Mouse (Mus musculus) heart, embryonic 16.5 days (tissue): ENCODE data around the gene Nxn. TPM values are rescaled to one million over a fixed set of nuclear protein-coding genes. Genes with fewer than 3 reads are reported as not detected.

Experiments
- ATAC-seq: fragments of 200-750 bp; cut with Nextera tagmentation; replicated peaks from 2 replicates; pipeline ENCODE4 v1.8.0; 2017; ENCODE audit warnings: moderate number of reproducible peaks; ENCODE audit not compliant: insufficient read depth, low FRiP score; ENCODE audit errors: extremely low read depth
- H3K27ac ChIP-seq: fragments of 300-500 bp; sonication (generic); 2 replicates; pipeline ENCODE4 v1.5.1; 2014; ENCODE audit warnings: mild to moderate bottlenecking, low read length, control low read depth, moderate library complexity
- H3K27me3 ChIP-seq: fragments of 300-500 bp; sonication (generic); 2 replicates; pipeline ENCODE4 v1.6.1; 2014; ENCODE audit warnings: low read length, mixed read lengths; ENCODE audit not compliant: control insufficient read depth, insufficient read depth
- H3K36me3 ChIP-seq: fragments of 300-500 bp; sonication (generic); 2 replicates; pipeline ENCODE4 v1.6.1; 2014; ENCODE audit not compliant: control insufficient read depth, insufficient read depth
- H3K4me1 ChIP-seq: fragments of 300-500 bp; sonication (generic); 2 replicates; pipeline ENCODE4 v1.6.1; 2014; ENCODE audit warnings: low read length, mixed read lengths; ENCODE audit not compliant: control insufficient read depth, insufficient read depth
- H3K4me2 ChIP-seq: fragments of 300-500 bp; sonication (generic); 2 replicates; pipeline ENCODE4 v1.6.1; 2014; ENCODE audit warnings: low read depth, mild to moderate bottlenecking, control low read depth, low read length
- H3K4me3 ChIP-seq: fragments of 300-500 bp; sonication (generic); 2 replicates; pipeline ENCODE4 v1.5.1; 2014; ENCODE audit warnings: mild to moderate bottlenecking, control low read depth, low read length
- H3K9ac ChIP-seq: fragments of 300-500 bp; sonication (generic); 2 replicates; pipeline ENCODE4 v1.6.1; 2014; ENCODE audit warnings: low read length, control low read depth
- H3K9me3 ChIP-seq: fragments of 300-500 bp; sonication (generic); replicated peaks from 2 replicates; pipeline ENCODE4 v1.6.1; 2016; ENCODE audit warnings: low read length; ENCODE audit not compliant: control insufficient read depth
- WGBS: fragments of 180-500 bp; shearing (Covaris S2); extraction: QIAGEN DNeasy Blood & Tissue Kit; methylation state at CpG from one replicate; pipeline ENCODE4 v1.1.7; 2014; 5-methylcytosine and 5-hydroxymethylcytosine counted together
- polyA plus RNA-seq: library from polyadenylated mRNA; unstranded; fragments of >200 nt; fragmentation: Nextera tagmentation; extraction: Ambion mirVana; gene quantifications from 2 replicates; pipeline ENCODE4 v1.2.1, GENCODE M21; 2015

The Nxn gene
- polyA plus RNA-seq, 1 experiment from 2014 or later, result 21.2 TPM

DNA sequence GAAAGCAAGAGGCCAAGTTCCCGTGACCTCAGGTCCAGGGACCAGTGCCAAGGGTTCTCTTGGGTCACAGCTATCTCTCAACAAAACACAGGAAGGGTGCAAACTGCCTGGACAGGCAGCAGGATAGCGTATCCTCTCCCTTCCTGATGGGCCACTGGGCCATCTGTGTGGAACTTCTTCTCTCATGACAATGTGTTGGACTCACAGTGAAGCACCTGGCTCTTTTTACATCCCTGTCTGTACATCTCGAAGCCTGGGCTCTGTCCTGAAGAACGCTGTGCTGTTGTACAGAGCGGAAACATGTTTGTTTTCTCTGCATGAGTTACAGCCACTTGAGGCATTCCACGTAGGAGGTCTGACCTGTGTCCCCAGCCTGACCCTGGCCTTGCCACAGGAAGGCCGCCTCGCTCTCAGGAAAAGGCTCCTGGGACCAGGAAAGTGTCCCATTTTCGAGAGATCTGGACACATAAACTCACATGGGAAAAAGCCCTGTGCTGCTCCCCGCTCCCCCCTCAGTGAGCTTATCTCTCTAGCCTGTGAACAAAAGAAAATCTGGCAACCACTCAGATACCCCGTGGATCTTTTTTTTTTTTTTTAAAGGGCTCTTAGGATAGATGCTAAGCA lies 18.9 kb downstream of the Nxn start:
- no peak overlapping the region for H3K4me2 ChIP-seq
- H3K27me3 ChIP-seq, result no peaks in the 10 kb centered on the region
- H3K27ac ChIP-seq, result peak overlapping the region; percentile 44
- ATAC-seq, result peak; percentile 73
- WGBS, result 27% methylated on average over 11 of the region's 11 CpGs
- H3K9me3 ChIP-seq, result no peaks in the 10 kb centered on the region
- no peak overlapping the region for H3K4me3 ChIP-seq
- H3K4me1 ChIP-seq, result peaks cover 16% of the 10 kb centered on the region
- H3K9ac ChIP-seq, result no peak overlapping the region
- H3K36me3 ChIP-seq, result no peaks in the 10 kb centered on the region

DNA sequence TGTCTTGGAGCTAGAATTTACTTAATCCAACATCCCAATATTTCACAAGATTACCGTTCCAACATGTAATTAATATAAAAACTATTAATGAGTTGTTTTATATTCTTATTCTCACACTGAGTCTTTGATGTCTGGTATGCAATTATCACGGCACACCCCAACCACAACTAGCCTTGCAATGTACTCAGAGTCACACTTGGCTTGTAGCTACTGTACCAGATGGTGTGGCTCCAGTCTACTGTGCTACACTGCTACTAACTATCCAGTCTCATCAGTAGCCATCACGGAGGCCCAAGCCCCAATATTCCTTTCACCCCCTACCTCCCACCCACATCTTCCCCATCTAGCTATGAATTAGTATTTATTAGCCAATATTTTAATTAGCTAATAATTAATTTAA lies 22.5 kb downstream of the Nxn start:
- Histone ChIP-seq H3K4me3 (no peak overlapping the region), H3K4me2 (no peak overlapping the region), H3K27me3 (no peaks in the 10 kb centered on the region), H3K27ac (no peak overlapping the region), H3K4me1 (peaks cover 46% of the 10 kb centered on the region), H3K36me3 (no peaks in the 10 kb centered on the region), H3K9me3 (no peaks in the 10 kb centered on the region), H3K9ac (no peak overlapping the region)
- no peak for ATAC-seq
- 90% methylated on average over 3 of the region's 3 CpGs for WGBS

DNA sequence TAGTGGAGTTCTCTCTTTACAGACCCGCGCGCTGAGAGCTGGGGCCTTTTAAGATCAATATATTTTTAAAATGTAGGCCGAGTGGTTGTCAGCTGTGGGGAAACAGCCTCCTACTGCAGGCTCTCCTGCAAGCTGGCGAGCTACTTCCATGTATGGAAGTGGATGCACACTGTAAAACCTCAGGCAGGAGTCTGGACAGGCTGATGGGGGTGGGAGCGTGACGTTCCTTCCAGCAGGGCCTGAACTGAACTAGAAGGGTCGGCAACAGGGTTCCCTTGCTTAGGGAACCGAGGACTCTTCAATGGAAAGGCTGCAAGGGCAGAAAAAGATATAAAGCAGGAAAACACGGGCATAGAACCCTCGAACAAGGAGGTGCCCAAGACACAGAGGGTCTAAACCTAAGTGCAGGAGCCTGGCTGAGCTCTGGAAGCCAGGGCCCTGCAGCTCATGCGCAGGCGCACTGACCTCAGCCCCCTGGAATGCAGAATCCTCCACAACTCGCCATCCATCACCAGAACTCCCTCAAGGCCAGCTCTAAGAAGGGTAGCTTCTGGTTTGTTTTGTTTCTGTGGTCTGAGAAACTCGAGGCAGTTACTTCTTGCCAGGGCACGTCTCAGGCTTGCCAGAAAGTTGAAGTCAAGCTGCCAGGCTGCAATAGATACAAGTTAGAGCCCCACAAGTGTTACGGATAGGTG lies 24.3 kb downstream of the Nxn start:
- ATAC-seq, result peak; percentile 90
- 26% methylated on average over 17 of the region's 17 CpGs for WGBS
- H3K4me1 ChIP-seq, result peaks cover 37% of the 10 kb centered on the region
- H3K9ac ChIP-seq, result peak overlapping the region; percentile 63
- H3K9me3 ChIP-seq, result no peaks in the 10 kb centered on the region
- H3K4me2 ChIP-seq, result peak overlapping the region; percentile 38
- no peaks in the 10 kb centered on the region for H3K36me3 ChIP-seq
- H3K27me3 ChIP-seq, result no peaks in the 10 kb centered on the region
- no peak overlapping the region for H3K4me3 ChIP-seq
- H3K27ac ChIP-seq, result peak overlapping the region; percentile 97

DNA sequence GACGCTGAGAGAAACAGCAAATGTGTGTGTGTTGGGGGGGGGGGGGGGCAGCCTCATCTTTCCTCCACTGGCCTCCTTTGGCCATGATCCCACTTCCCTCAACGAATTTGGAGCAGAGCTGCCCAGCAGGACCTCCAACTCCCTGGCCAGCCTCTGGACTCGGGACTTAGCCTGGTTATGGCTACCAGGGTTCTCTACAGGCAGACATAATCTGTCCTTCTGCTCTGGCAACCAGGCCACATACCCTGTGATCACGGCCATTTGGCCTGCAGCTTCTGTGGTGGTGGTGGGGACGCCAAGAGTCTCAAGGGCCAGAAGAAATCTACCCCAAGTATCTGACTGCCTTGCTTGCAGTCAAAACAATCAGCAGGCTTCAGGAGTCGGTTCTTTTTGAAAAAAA lies 26.4 kb downstream of the Nxn start:
- Histone ChIP-seq H3K9ac (0 out of 2 replicates have a peak overlapping the region, but pooled peaks have one; percentile 16), H3K27me3 (no peaks in the 10 kb centered on the region), H3K4me1 (peaks cover 37% of the 10 kb centered on the region), H3K4me3 (no peak overlapping the region), H3K4me2 (no peak overlapping the region), H3K27ac (peak overlapping the region; percentile 45), H3K36me3 (no peaks in the 10 kb centered on the region), H3K9me3 (no peaks in the 10 kb centered on the region)
- 44% methylated on average over 6 of the region's 6 CpGs for WGBS
- no peak for ATAC-seq

DNA sequence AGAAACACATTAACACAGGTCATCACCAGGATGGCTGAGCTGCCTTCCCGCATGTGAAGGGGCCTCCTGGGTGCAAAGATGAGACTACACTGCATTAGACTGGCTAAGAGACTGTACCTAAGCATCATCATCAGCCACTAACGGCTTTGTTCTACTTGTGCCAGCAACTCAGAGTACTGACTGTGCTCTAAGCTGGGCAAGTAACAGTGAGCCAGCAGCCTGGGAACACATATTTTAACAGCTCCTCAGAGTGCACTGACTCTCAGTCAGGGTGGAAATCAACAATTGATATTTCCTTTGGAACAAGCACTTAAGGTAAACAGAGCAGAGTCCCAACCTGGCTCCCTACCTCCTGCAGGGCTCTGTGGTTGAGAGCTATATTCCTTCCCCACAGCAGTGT lies 26.8 kb downstream of the Nxn start:
- Histone ChIP-seq H3K27me3 (no peaks in the 10 kb centered on the region), H3K4me3 (no peak overlapping the region), H3K9ac (0 out of 2 replicates have a peak overlapping the region, but pooled peaks have one; percentile 16), H3K4me1 (peaks cover 37% of the 10 kb centered on the region), H3K27ac (peak overlapping the region; percentile 35; the same call in 1 of the 2 replicates), H3K36me3 (no peaks in the 10 kb centered on the region), H3K4me2 (no peak overlapping the region), H3K9me3 (no peaks in the 10 kb centered on the region)
- no peak for ATAC-seq
- WGBS, result 46% methylated on average over 2 of the region's 2 CpGs

DNA sequence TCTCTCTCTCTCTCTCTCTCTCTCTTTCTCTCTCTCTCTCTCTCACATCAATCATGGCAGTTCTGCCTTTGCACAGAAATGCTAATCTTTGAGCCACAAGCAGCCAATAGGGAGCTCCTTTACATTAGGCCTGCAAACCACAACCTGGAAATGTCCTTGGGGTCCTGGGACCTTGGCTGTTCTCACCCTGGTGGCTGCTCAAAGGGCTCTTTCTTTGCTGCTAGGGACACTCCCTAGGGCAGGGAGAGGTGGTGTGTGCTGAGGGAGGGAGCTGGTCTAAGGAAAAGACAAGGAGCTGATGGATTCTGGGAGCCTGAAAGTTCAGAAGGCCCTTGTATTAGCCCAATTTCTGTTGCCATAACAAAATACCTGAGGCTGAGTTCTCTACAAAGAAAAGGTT lies 28.4 kb downstream of the Nxn start:
- Histone ChIP-seq H3K27ac (no peak overlapping the region), H3K27me3 (no peaks in the 10 kb centered on the region), H3K4me3 (no peak overlapping the region), H3K4me1 (peaks cover 35% of the 10 kb centered on the region), H3K9ac (no peak overlapping the region), H3K9me3 (no peaks in the 10 kb centered on the region), H3K36me3 (no peaks in the 10 kb centered on the region), H3K4me2 (no peak overlapping the region)
- no peak for ATAC-seq

DNA sequence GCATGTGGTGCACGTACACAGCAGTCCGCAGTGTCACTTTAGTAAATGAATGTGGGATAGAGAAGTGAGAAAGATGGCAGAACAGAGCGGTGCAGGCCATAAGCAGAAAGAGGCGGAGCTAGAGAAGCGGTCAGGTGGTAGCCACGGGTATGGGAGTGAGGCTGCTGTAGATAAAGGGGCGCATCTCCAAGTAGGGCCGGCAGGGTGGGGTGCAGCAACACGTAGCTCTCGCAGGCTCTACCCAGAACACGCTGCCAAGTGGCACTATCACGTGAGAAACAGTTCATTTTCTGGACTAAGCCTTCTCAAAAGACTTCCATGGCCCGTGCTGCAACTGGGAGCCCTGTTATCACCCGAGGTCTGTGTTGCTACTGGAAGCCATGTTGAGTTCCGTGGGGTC lies 32.2 kb downstream of the Nxn start:
- Histone ChIP-seq H3K9ac (no peak overlapping the region), H3K36me3 (no peaks in the 10 kb centered on the region), H3K4me3 (no peak overlapping the region), H3K27me3 (no peaks in the 10 kb centered on the region), H3K27ac (no peak overlapping the region), H3K9me3 (no peaks in the 10 kb centered on the region), H3K4me2 (no peak overlapping the region), H3K4me1 (peaks cover 17% of the 10 kb centered on the region)
- no peak for ATAC-seq
- 76% methylated on average over 15 of the region's 15 CpGs for WGBS

DNA sequence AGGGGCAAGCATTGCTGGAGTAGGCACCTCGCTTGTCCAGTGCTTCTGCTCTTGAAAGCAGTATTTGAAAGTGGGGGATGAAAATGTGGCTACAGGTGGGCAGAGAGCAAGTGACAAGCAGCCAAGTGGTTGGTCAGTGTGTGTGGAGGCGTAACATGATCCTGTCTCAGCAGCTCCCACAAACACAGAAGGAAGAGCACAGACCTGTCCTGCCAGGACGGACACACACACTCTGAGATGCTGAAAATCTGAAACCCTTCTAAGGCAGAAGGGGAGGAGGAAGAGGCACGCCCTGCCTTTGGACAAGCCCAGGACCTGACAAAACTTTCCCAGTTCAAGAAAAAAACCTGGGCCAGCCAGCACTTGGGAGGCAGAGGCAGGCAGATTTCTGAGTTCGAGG lies 34.9 kb downstream of the Nxn start:
- WGBS, result 76% methylated on average over 5 of the region's 5 CpGs
- no peak overlapping the region for H3K4me2 ChIP-seq
- H3K4me1 ChIP-seq, result peaks cover 19% of the 10 kb centered on the region
- H3K9ac ChIP-seq, result no peak overlapping the region
- H3K27ac ChIP-seq, result peak overlapping the region; percentile 50; the same call in 1 of the 2 replicates
- no peaks in the 10 kb centered on the region for H3K36me3 ChIP-seq
- no peak overlapping the region for H3K4me3 ChIP-seq
- H3K27me3 ChIP-seq, result no peaks in the 10 kb centered on the region
- H3K9me3 ChIP-seq, result no peaks in the 10 kb centered on the region
- ATAC-seq, result no peak

DNA sequence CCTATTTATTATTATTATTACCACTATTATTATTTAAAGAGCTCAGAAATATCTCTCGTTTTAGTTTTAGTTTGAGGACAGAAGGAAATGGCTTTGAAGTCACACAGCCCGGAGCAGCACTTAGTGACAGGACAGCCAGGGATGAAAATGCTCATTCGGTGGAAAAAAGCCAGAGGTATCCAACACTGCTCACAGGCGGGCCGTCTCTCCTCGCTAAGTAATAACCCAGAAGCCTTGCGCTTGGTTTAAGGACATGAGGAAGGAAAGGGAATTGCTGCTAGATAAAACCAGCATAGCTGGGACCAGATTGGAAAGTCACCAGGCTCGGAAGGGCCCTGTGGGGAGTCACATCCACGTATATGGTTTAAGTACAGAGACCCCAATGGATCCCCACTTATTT lies 35.3 kb downstream of the Nxn start:
- H3K4me2 ChIP-seq, result no peak overlapping the region
- ATAC-seq, result no peak
- H3K4me1 ChIP-seq, result peaks cover 19% of the 10 kb centered on the region
- 17% methylated on average over 9 of the region's 9 CpGs for WGBS
- H3K27me3 ChIP-seq, result no peaks in the 10 kb centered on the region
- H3K9ac ChIP-seq, result no peak overlapping the region
- peak overlapping the region; percentile 50; the same call in 1 of the 2 replicates for H3K27ac ChIP-seq
- no peaks in the 10 kb centered on the region for H3K9me3 ChIP-seq
- H3K4me3 ChIP-seq, result no peak overlapping the region
- H3K36me3 ChIP-seq, result no peaks in the 10 kb centered on the region
